Mouse (Mus musculus) myocyte (in vitro differentiated cells): ENCODE results near the gene Wnt7b.

Experiments
- CEBPB ChIP-seq: IDR thresholded peaks from 2 replicates; pipeline ENCODE4 v1.6.1; 2011; ENCODE audit warnings: mild to moderate bottlenecking, moderate library complexity; ENCODE audit not compliant: poor library complexity, insufficient read depth, severe bottlenecking
- E2F4 ChIP-seq: IDR thresholded peaks from one replicate; pipeline ENCODE4 v1.6.1; 2011; ENCODE audit warnings: mild to moderate bottlenecking, control low read depth, moderate library complexity; ENCODE audit not compliant: insufficient read depth
- MAX ChIP-seq: IDR thresholded peaks from one replicate; pipeline ENCODE4 v1.6.1; 2011; ENCODE audit warnings: low read depth, mild to moderate bottlenecking, control low read depth
- MYOD1 ChIP-seq, 3 experiments: IDR thresholded peaks; one replicate each; pipeline ENCODE4 v1.6.1; 2011; ENCODE audit warnings: control low read depth in 2 of 3, low read depth in 2 of 3, mild to moderate bottlenecking in 2 of 3, moderate library complexity in 1 of 3; ENCODE audit not compliant: insufficient read length in 2 of 3, control insufficient read depth in 1 of 3
- MYOG ChIP-seq, 3 experiments: IDR thresholded peaks; one replicate each; pipeline ENCODE4 v1.6.1; 2011; ENCODE audit warnings: control low read depth in 2 of 3, low read depth in 2 of 3, mild to moderate bottlenecking in 2 of 3; ENCODE audit not compliant: insufficient read length in 2 of 3, control insufficient read depth in 1 of 3, insufficient read depth in 1 of 3
- POLR2A ChIP-seq: IDR thresholded peaks from one replicate; pipeline ENCODE4 v1.6.1; 2011; ENCODE audit warnings: low read depth, mild to moderate bottlenecking, control low read depth, moderate library complexity; ENCODE audit not compliant: insufficient read length
- POLR2AphosphoS2 ChIP-seq: IDR thresholded peaks from one replicate; pipeline ENCODE4 v1.6.1; 2011; ENCODE audit warnings: low read depth, control low read depth; ENCODE audit not compliant: insufficient read length
- REST ChIP-seq: IDR thresholded peaks from one replicate; pipeline ENCODE4 v1.6.1; 2011; ENCODE audit warnings: mild to moderate bottlenecking, control low read depth, moderate library complexity; ENCODE audit not compliant: insufficient read depth, insufficient read length
- SRF ChIP-seq: IDR thresholded peaks from one replicate; pipeline ENCODE4 v1.6.1; 2011; ENCODE audit warnings: low read depth; ENCODE audit not compliant: control insufficient read depth, insufficient read length
- TCF12 ChIP-seq: IDR thresholded peaks from one replicate; pipeline ENCODE4 v1.6.1; 2011; ENCODE audit warnings: mild to moderate bottlenecking, control low read depth; ENCODE audit not compliant: poor library complexity, insufficient read depth, severe bottlenecking
- TCF3 ChIP-seq: IDR thresholded peaks from one replicate; pipeline ENCODE4 v1.6.1; 2011; ENCODE audit warnings: low read depth, control low read depth; ENCODE audit not compliant: insufficient read length
- USF1 ChIP-seq: IDR thresholded peaks from one replicate; pipeline ENCODE4 v1.6.1; 2011; ENCODE audit warnings: low read depth, mild to moderate bottlenecking, control low read depth, moderate library complexity

DNA sequence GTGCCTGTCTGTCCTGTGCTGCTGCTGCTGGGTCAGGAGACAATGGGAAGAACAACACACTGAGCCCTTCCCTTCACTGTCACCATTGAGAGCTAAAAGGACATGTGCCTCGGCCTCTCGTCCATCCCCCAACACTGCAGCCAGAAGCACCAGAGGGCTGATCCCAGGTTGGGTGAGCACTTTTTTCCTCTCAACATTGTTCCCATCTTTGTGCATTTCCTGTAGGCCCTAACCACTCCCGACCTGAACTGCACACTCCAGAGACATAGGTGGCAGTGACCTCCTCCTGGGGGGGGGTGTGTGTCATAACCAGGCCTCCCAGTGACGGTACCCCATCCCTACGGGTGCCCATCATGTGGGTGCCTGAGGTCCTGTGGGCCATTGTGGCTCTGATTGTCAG lies 27.8 kb upstream of the Wnt7b start:
- TF ChIP-seq CEBPB (no peak), POLR2AphosphoS2 (no peak), POLR2A (no peak), TCF12 (no peak), MAX (no peak), USF1 (no peak), E2F4 (no peak), MYOD1 (IDR thresholded peaks at IDR 0.05; ENCODE audit: control insufficient read depth in 1 of 3, insufficient read length in 2 of 3, low read depth in 2 of 3) (no peak), MYOG (IDR thresholded peaks at IDR 0.05; ENCODE audit: control insufficient read depth in 1 of 3, insufficient read depth in 1 of 3, insufficient read length in 2 of 3, low read depth in 2 of 3) (no peak), TCF3 (no peak), REST (no peak), SRF (no peak)
